Mouse (Mus musculus) hindbrain, embryonic 14.5 days (tissue): ENCODE data around the gene Fam151a. TPM values are rescaled to one million over a fixed set of nuclear protein-coding genes. Genes with fewer than 3 reads are reported as not detected.
"Not testable (repeated sequence)": the region's sequence is repeated elsewhere in the genome, so short reads cannot be mapped to it uniquely, and the experiment has no call there.

Experiments
- ATAC-seq: fragments of 200-750 bp; cut with Nextera tagmentation; 2 replicates; pipeline ENCODE4 v1.8.0; 2017; ENCODE audit warnings: moderate number of reproducible peaks, mild to moderate bottlenecking, moderate TSS enrichment, moderate library complexity; ENCODE audit not compliant: low FRiP score
- DNase-seq: peaks from one replicate; pipeline ENCODE4 v3.0.0-alpha.2; 2015; ENCODE audit warnings: low spot score
- H3K27ac ChIP-seq: fragments of 300-500 bp; sonication (generic); 2 replicates; pipeline ENCODE4 v1.5.1; 2014; ENCODE audit warnings: mild to moderate bottlenecking, moderate library complexity
- H3K27me3 ChIP-seq: fragments of 300-500 bp; sonication (generic); 2 replicates; pipeline ENCODE4 v1.6.1; 2014; ENCODE audit warnings: mild to moderate bottlenecking, low read length, mixed read lengths; ENCODE audit not compliant: control insufficient read depth, insufficient read depth
- H3K36me3 ChIP-seq: fragments of 300-500 bp; sonication (generic); replicated peaks from 2 replicates; pipeline ENCODE4 v1.6.1; 2014; ENCODE audit not compliant: control insufficient read depth, insufficient read depth
- H3K4me1 ChIP-seq: fragments of 300-500 bp; sonication (generic); replicated peaks from 2 replicates; pipeline ENCODE4 v1.6.1; 2014; ENCODE audit warnings: antibody characterized with exemption, low read length, mixed read lengths; ENCODE audit not compliant: control insufficient read depth, insufficient read depth
- H3K4me2 ChIP-seq: fragments of 300-500 bp; sonication (generic); replicated peaks from 2 replicates; pipeline ENCODE4 v1.6.1; 2014; ENCODE audit warnings: mild to moderate bottlenecking, moderate library complexity
- H3K4me3 ChIP-seq: fragments of 300-500 bp; sonication (generic); replicated peaks from 2 replicates; pipeline ENCODE4 v1.5.1; 2014; ENCODE audit warnings: mild to moderate bottlenecking, low read length
- H3K9ac ChIP-seq: fragments of 300-500 bp; sonication (generic); 2 replicates; pipeline ENCODE4 v1.6.1; 2014
- H3K9me3 ChIP-seq: fragments of 300-500 bp; sonication (generic); 2 replicates; pipeline ENCODE4 v1.6.1; 2016; ENCODE audit warnings: low read length; ENCODE audit not compliant: control insufficient read depth
- WGBS: fragments of 180-500 bp; shearing (Covaris S2); extraction: QIAGEN DNeasy Blood & Tissue Kit; methylation state at CpG from one replicate; pipeline ENCODE4 v1.1.7; 2014; 5-methylcytosine and 5-hydroxymethylcytosine counted together
- polyA plus RNA-seq: library from polyadenylated mRNA; unstranded; fragments of >200 nt; fragmentation: Nextera tagmentation; extraction: Ambion mirVana; gene quantifications from 2 replicates; pipeline ENCODE4 v1.2.1, GENCODE M21; 2014

Gene Fam151a
- polyA plus RNA-seq, 1 experiment from 2014 or later: not detected

DNA sequence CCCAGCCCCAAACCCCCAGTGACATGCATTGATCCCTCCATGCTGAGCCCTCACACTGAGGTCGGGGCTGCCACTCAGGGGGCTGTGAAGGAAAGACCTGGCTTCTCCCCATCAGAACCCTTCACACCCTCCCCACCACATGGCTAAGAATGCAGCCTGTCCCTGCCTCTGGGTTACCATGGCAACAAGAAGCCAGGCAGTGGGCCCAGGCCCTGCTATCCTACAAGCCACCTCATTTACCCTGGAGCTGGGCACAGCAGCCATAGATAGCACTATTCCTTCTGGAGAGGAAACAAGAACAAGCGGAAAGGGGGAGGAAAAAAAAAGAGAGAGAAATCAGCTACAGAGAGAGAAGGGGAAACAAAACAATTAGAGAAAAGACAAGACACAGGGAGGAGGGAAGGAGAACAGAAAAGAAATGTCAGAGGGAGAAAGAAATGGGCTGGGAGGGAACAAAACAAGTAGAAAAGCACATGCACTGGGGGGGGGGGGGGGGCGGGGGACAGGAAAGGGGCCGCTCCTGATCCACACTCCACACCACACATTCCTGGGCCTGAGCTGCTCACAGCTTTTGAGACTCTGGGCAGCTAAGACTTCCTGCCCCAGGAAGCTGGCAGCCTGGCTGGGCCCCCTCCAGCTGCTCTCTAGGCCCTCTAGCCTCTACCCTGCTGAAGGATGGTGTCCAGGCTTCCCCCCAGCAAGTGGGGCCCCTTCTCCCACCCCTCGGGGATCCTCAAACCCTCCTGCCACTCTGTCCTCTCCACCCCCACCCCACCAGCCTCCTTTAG lies 52.3 kb downstream of the Fam151a start:
- peaks cover 26% of the 10 kb centered on the region for H3K4me1 ChIP-seq
- H3K4me3 ChIP-seq: no peak overlapping the region
- 2% methylated on average over 4 of the region's 5 CpGs for WGBS
- DNase-seq (peak; percentile 81), ATAC-seq (peak; percentile 93)
- no peaks in the 10 kb centered on the region for H3K36me3 ChIP-seq
- no peaks in the 10 kb centered on the region for H3K9me3 ChIP-seq
- no peak overlapping the region for H3K4me2 ChIP-seq
- peak overlapping the region; percentile 83 for H3K27ac ChIP-seq
- no peaks in the 10 kb centered on the region for H3K27me3 ChIP-seq
- H3K9ac ChIP-seq: peak overlapping the region; percentile 41

DNA sequence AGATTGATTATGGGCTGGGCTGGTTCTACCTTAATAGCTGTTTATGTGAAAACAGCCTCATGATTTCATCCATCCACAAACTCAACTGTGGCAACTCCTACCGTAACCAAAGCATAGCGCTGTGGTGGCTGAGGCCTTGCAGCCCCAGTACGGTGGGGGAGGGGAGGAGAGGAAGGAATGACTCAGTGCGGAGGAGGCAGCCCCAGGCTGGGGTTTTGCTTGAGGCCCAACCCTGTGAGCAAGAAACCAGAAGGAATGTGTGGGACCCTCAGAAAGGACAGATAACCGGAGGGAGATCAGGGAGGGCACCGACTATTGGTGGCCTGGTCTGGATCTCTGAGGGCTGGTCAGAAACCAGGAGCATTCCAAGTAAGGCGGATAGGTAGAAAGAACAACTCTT lies 54.1 kb downstream of the Fam151a start:
- 55% methylated on average over 7 of the region's 7 CpGs for WGBS
- ATAC-seq: no peak
- Histone ChIP-seq H3K27me3 (no peaks in the 10 kb centered on the region), H3K9ac (no peak overlapping the region), H3K4me2 (no peak overlapping the region), H3K4me3 (no peak overlapping the region), H3K4me1 (peaks cover 26% of the 10 kb centered on the region), H3K36me3 (no peaks in the 10 kb centered on the region), H3K27ac (no peak overlapping the region), H3K9me3 (no peaks in the 10 kb centered on the region)
- DNase-seq: no peak

DNA sequence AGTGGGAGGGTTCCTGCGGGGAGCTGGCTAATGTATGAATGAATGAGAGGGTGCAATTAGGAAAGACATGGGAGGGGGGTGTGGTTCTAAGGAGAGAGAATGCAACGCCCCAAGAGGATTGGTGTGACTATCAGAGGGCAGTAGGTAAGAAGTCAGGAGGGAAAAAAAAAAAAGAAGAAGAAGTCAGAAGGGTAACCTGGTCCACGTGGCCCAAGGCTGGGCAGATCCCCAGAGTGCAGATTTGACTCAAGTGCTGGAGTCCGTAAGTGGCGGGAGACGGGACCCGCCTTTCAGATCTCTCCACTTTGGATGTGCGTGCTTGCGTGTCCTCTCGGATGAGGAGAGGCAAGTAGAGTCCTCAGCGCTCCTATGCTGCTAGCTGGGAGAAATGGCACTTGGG lies 54.9 kb downstream of the Fam151a start:
- Histone ChIP-seq H3K9ac (no peak overlapping the region), H3K4me3 (no peak overlapping the region), H3K4me1 (peaks cover 26% of the 10 kb centered on the region), H3K27ac (no peak overlapping the region), H3K4me2 (no peak overlapping the region), H3K36me3 (no peaks in the 10 kb centered on the region), H3K9me3 (no peaks in the 10 kb centered on the region), H3K27me3 (no peaks in the 10 kb centered on the region)
- 86% methylated on average over 11 of the region's 11 CpGs for WGBS
- no peak for DNase-seq
- no peak for ATAC-seq

DNA sequence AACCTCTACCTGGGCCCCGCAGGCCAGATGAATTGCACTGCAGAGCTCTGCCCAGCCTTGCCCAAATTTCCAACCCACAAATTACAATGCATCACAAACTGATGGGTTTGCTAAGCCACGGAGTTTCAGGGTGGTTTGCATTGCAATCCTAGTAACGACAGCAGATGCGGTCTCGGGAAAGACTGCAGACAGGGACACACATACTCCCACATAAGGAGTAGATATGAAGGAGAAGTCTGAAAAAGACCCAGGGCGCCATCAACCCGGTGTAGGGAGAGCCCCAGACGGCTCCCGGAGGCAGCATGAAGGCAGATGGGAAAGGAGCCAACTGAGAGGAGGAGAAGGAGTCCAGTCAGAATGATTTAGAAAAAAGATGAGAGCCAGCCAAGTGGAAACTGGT lies 56.0 kb downstream of the Fam151a start:
- Histone ChIP-seq H3K4me2 (no peak overlapping the region), H3K36me3 (no peaks in the 10 kb centered on the region), H3K4me1 (peaks cover 26% of the 10 kb centered on the region), H3K9ac (no peak overlapping the region), H3K4me3 (no peak overlapping the region), H3K27me3 (no peaks in the 10 kb centered on the region), H3K9me3 (no peaks in the 10 kb centered on the region), H3K27ac (no peak overlapping the region)
- no peak for ATAC-seq
- 62% methylated on average over 9 of the region's 9 CpGs for WGBS
- peak; percentile 44 for DNase-seq

DNA sequence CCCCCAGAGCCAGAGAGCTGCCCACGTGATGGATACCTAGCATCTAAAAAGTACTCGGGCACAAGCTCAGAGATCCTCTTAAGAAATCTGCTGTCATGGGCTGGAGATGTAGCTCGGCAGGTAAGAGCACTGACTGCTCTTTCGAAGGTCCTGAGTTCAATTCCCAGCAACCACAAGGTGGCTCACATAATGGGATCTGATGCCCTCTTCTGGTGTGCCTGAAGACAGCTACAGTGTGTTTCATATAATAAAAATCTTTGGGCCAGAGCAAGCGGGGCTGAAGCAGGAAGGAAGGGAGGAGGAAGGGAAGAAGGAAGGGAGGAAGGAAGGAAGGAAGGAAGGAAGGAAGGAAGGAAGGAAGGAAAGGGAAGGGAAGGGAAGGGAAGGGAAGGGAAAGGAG lies 56.5 kb downstream of the Fam151a start:
- H3K4me2 ChIP-seq, H3K27ac ChIP-seq, H3K4me3 ChIP-seq, DNase-seq, ATAC-seq, H3K27me3 ChIP-seq, H3K9me3 ChIP-seq, H3K36me3 ChIP-seq, H3K9ac ChIP-seq: not testable (repeated sequence)
- H3K4me1 ChIP-seq: peaks cover 26% of the 10 kb centered on the region
- 84% methylated on average over 5 of the region's 5 CpGs for WGBS

DNA sequence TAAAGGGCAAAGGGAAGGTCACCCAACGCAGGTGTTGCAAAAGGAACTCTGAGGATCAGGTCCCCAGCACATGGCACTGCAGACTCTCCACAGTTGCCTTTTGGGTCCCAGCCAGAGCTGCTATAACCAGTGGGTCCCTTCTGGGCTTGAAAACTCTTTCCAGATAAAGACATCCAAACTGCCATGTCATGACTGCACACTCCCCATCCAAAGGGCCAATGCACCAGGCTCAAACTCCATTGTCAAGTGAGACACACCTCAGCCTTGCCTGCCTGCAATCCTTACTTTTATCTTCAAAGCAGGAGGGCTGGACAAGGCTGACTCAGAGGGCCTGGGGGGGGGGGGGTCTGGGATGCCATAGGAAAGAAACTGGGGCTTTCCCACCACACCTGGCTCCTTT lies 57.2 kb downstream of the Fam151a start:
- no peak for DNase-seq
- no peak overlapping the region for H3K9ac ChIP-seq

DNA sequence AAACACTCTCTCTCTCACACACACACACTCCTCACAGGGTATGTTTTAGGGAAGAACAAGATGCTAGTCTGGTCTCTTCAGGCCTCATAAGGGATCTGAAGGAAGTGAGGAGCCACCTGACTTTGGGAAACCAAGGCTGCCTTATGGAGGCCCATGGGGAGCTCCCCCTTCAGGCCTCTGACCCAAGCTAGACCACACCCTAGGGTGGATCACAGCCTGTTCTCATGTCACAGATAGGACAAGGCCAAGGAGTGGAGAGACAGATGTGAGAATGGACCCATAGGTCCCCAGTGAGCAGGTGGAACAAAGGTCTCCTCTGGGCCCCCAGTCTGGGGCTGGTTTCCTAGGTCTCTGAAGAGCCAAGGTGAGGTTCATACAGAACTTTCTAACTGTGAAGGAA lies 58.6 kb downstream of the Fam151a start:
- H3K9ac ChIP-seq: no peak overlapping the region
- no peak overlapping the region for H3K4me2 ChIP-seq
- no peak for DNase-seq
- H3K27me3 ChIP-seq: no peaks in the 10 kb centered on the region
- peaks cover 7% of the 10 kb centered on the region for H3K4me1 ChIP-seq
- no peaks in the 10 kb centered on the region for H3K36me3 ChIP-seq
- no peaks in the 10 kb centered on the region for H3K9me3 ChIP-seq
- no peak overlapping the region for H3K27ac ChIP-seq
- ATAC-seq: no peak
- no peak overlapping the region for H3K4me3 ChIP-seq

More for the DNA sequence above, 57.2 kb downstream of the Fam151a start:
- Histone ChIP-seq H3K4me1 (peaks cover 19% of the 10 kb centered on the region), H3K36me3 (no peaks in the 10 kb centered on the region), H3K27me3 (no peaks in the 10 kb centered on the region), H3K27ac (no peak overlapping the region), H3K4me3 (no peak overlapping the region), H3K4me2 (no peak overlapping the region), H3K9me3 (no peaks in the 10 kb centered on the region)
- ATAC-seq: no peak
- WGBS: 85% methylated on average over 1 of the region's 1 CpGs

DNA sequence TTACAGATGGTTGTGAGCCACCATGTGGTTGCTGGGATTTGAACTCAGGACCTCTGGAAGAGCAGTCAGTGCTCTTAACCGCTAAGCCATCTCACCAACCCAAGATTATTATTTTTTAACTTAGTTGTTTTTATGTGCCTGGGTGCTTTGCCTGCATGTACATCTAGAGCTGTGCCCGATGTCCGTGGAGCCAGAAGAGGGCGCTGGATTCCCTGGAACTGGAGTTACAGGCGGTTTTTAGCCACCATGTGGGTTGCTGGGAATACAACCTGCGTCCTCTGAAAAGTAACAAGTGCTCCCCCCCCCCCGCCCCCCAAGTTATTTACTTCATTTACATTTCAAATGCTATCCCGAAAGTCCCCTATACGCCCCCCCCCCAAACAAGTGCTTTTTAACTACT lies 60.1 kb downstream of the Fam151a start:
- H3K4me1 ChIP-seq, H3K4me2 ChIP-seq, H3K9ac ChIP-seq, H3K36me3 ChIP-seq, ATAC-seq, H3K4me3 ChIP-seq, H3K9me3 ChIP-seq, H3K27me3 ChIP-seq, DNase-seq, H3K27ac ChIP-seq: not testable (repeated sequence)
- 92% methylated on average over 9 of the region's 9 CpGs for WGBS

DNA sequence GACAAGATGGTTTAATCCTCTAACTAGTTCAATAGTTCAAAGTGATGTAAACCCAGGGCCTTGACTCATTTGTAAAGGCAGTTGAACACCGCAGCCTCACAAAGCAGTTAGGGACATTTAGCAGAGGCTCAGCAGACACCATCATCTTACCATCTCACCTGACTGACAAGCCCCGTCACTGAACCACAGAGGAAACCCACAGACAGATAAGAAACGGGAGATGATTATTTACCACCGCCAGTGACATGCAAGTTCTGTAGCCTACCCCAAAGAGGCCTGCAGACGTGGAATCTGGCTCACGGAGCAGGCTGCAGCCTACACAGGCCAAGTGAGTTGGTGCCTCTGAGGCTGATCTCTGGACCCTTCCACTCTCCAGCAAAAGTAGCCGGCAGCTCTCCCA lies 60.6 kb downstream of the Fam151a start:
- WGBS: 95% methylated on average over 7 of the region's 7 CpGs
- Histone ChIP-seq H3K9ac (no peak overlapping the region), H3K4me2 (no peak overlapping the region), H3K4me1 (no peaks in the 10 kb centered on the region), H3K36me3 (no peaks in the 10 kb centered on the region), H3K27ac (no peak overlapping the region), H3K9me3 (no peaks in the 10 kb centered on the region), H3K4me3 (no peak overlapping the region), H3K27me3 (no peaks in the 10 kb centered on the region)
- DNase-seq: no peak
- ATAC-seq: no peak

DNA sequence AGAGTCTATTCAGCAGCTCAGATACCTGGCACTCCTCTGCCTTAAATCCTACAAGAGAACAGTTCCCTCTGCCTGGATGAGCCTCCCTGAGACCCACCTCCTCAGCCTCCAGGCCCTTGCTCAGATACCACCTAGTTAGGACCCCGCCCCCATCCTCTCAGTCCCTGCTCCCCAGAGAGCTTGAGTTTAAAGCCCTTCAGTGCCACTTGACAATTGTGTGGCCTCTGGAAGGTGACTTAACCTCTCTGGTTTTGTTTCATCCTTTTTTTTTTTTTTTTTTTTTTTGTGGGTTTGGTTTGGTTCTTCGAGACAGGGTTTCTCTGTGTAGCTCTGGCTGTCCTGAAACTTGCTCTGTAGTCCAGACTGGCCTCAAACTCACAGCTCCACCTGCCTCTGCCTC lies 61.6 kb downstream of the Fam151a start:
- 96% methylated on average over 2 of the region's 2 CpGs for WGBS
- Histone ChIP-seq H3K9me3 (no peaks in the 10 kb centered on the region), H3K4me3 (no peak overlapping the region), H3K27ac (no peak overlapping the region), H3K27me3 (no peaks in the 10 kb centered on the region), H3K36me3 (no peaks in the 10 kb centered on the region), H3K9ac (no peak overlapping the region), H3K4me2 (no peak overlapping the region), H3K4me1 (no peaks in the 10 kb centered on the region)
- ATAC-seq: no peak
- DNase-seq: no peak
